Mouse (Mus musculus) stomach, embryonic 14.5 days (tissue): ENCODE results near the gene Nfam1. TPM values are rescaled to one million over a fixed set of nuclear protein-coding genes. Genes with fewer than 3 reads are reported as not detected.

ENCODE experiments used
- microRNA-seq: library from miRNA; unstranded; fragments of <30 nt; microRNA quantifications from one replicate; pipeline ENCODE4, GENCODE M21; 2016
- polyA plus RNA-seq: library from polyadenylated mRNA; unstranded; fragments of >200 nt; fragmentation: Nextera tagmentation; extraction: Ambion mirVana; gene quantifications from 2 replicates; pipeline ENCODE4 v1.2.1, GENCODE M21; 2014

Gene Nfam1
- polyA plus RNA-seq, 1 experiment from 2014 or later = 2.8 TPM

Small RNA genes within 50 kb of the gene (microRNA-seq; reads per million reads assigned to microRNA genes)
- gene Mir3080 = 21.1 reads per million, percentile 27 among the genes with 10 or more reads in this experiment

Other genes starting within 250 kb of the Nfam1 start
- gene Cyp2d26, start 239.0 kb downstream of the Nfam1 start, polyA plus RNA-seq = 10.7 and 12.1 TPM in 2 replicates
- 15.0 and 15.5 TPM in 2 replicates for gene Tcf20, start 45.4 kb downstream of the Nfam1 start, polyA plus RNA-seq
- 58.9 and 61.7 TPM in 2 replicates for gene Serhl, start 56.2 kb upstream of the Nfam1 start, polyA plus RNA-seq
- 45.9 and 49.3 TPM in 2 replicates for gene Rrp7a, start 89.5 kb upstream of the Nfam1 start, polyA plus RNA-seq
- gene Poldip3, start 116.1 kb upstream of the Nfam1 start, polyA plus RNA-seq = 158 and 161 TPM in 2 replicates
- 207 and 214 TPM in 2 replicates for gene Cyb5r3, start 139.3 kb upstream of the Nfam1 start, polyA plus RNA-seq
- gene A4galt, start 218.5 kb upstream of the Nfam1 start, polyA plus RNA-seq = 9.6 and 13.4 TPM in 2 replicates